Mouse (Mus musculus): ENCODE data around the gene Amer2. TPM values are rescaled to one million over a fixed set of nuclear protein-coding genes. Genes with fewer than 3 reads are reported as not detected.

Gene Amer2
- total and polyA plus RNA-seq, 2 experiments: 0.24 to 0.28 TPM

DNA sequence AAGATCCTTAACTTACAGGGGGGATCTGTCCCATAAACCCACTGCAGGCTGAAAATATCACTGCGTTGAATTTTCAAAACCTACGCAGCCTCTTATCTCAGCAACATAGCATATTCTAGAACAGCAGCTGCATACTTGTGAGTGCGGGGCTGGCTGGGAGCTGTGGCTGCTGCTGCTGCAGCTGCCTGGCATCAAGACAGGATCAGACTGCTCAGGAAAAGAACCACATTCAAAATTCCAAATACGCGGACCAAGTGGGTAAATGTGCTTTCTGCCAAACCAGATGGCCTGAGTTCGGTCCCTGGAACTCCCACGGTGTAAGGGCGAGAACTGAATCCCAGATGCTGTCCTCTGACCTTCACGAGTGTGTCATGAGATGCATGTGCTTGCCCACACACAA lies 34.3 kb downstream of the Amer2 start:
- no peak overlapping the region for H3K27ac ChIP-seq (replicated peaks; ENCODE audit: insufficient read depth, low read depth, low read length)
- no peak overlapping the region for H3K9ac ChIP-seq (ENCODE audit: low read depth, low read length)
- H3K36me3 ChIP-seq (ENCODE audit: control insufficient read depth, insufficient read depth, low read length): no peaks in the 10 kb centered on the region
- TF ChIP-seq POLR2A (IDR thresholded peaks at IDR 0.05; ENCODE audit: extremely low read depth, insufficient read depth, low read length): no peak
- TF ChIP-seq CTCF (IDR thresholded peaks at IDR 0.05; ENCODE audit: low read depth, low read length): no peak
- DNase-seq (ENCODE audit: extremely low read depth, low read depth, low spot score): no peak
- WGBS: 92% methylated on average over 9 of the region's 9 CpGs
- no peaks in the 10 kb centered on the region for H3K79me2 ChIP-seq (ENCODE audit: control insufficient read depth, insufficient read depth, low read length)
- H3K27me3 ChIP-seq (ENCODE audit: control insufficient read depth, insufficient read depth, low read length): no peaks in the 10 kb centered on the region
- 0 out of 2 replicates have a peak, but pooled peaks cover 2% of the 10 kb centered on the region for H3K4me1 ChIP-seq (ENCODE audit: control insufficient read depth, insufficient read depth, low read length)
- no peak overlapping the region for H3K4me3 ChIP-seq (ENCODE audit: insufficient read depth, low read depth, low read length)

DNA sequence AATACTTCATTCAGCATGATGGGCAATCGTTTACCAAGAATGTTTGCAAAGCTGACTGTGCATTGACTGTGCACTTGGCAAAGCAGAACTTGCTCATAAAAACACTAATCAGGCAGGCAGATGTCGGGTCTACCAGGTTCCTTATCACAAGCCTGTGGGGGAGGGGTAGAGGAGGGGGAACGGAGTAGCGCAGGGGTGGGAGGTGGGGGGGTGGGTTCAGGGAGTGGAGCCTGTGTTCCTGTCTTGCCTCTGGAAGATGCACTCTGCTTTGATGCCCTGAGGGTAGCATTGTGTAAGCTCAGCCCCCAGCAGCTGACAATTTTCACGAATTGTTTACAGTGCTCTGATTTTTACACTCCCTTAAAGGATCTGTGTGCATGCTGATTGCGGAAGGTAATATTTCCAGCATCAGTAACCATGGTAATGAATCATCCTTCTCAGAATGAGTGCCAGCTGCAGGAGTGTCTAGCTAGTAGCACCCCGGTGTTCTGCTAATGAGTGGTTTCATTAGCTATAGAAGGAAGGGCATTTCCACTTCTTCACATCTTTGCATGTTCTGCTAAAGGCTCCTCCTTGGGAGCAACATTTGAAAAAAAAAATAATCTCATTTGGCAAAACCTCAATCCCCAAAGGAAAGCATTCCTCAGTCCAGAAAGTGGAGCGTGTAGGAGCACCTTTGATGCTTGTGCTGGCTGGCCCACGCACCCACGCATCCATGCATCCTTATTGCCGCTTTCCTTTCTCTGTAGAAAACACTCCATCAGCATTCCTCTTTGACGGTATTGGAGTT lies 36.8 kb downstream of the Amer2 start:
- H3K4me1 ChIP-seq (ENCODE audit: control insufficient read depth, insufficient read depth, low read length): 0 out of 2 replicates have a peak, but pooled peaks cover 2% of the 10 kb centered on the region
- H3K36me3 ChIP-seq (ENCODE audit: control insufficient read depth, insufficient read depth, low read length): no peaks in the 10 kb centered on the region
- H3K9ac ChIP-seq (ENCODE audit: low read depth, low read length): no peak overlapping the region
- no peak overlapping the region for H3K4me3 ChIP-seq (ENCODE audit: insufficient read depth, low read depth, low read length)
- no peak overlapping the region for H3K27ac ChIP-seq (replicated peaks; ENCODE audit: insufficient read depth, low read depth, low read length)
- DNase-seq (ENCODE audit: extremely low read depth, low read depth, low spot score): peak; percentile 15
- WGBS: 46% methylated on average over 12 of the region's 12 CpGs
- no peaks in the 10 kb centered on the region for H3K27me3 ChIP-seq (ENCODE audit: control insufficient read depth, insufficient read depth, low read length)
- H3K79me2 ChIP-seq (ENCODE audit: control insufficient read depth, insufficient read depth, low read length): no peaks in the 10 kb centered on the region
- TF ChIP-seq POLR2A (IDR thresholded peaks at IDR 0.05; ENCODE audit: extremely low read depth, insufficient read depth, low read length) (no peak), CTCF (IDR thresholded peaks at IDR 0.05; ENCODE audit: low read depth, low read length) (no peak)

DNA sequence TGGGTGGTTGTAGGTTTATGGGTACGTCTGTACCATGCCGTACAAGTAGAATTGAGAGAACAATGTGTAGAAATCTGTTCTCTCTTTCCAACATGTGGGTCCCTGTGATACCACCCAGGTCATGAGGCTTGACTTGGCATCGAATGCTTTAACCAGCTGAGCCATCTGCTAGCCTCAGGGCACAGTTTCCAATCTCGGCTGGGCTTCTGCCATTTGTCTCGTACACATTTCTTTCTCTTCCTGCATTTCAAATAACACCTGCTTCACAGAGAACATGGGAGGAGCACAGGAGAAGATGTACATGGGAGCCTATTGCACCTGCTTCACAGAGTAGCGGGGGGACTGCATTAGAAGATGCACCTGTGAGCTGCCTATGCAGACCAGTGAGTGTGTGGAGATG lies 38.2 kb downstream of the Amer2 start:
- H3K4me3 ChIP-seq (ENCODE audit: insufficient read depth, low read depth, low read length): no peak overlapping the region
- H3K9ac ChIP-seq (ENCODE audit: low read depth, low read length): no peak overlapping the region
- H3K27me3 ChIP-seq (ENCODE audit: control insufficient read depth, insufficient read depth, low read length): no peaks in the 10 kb centered on the region
- no peak overlapping the region for H3K27ac ChIP-seq (replicated peaks; ENCODE audit: insufficient read depth, low read depth, low read length)
- TF ChIP-seq CTCF (IDR thresholded peaks at IDR 0.05; ENCODE audit: low read depth, low read length) (no peak), POLR2A (IDR thresholded peaks at IDR 0.05; ENCODE audit: extremely low read depth, insufficient read depth, low read length) (no peak)
- 92% methylated on average over 6 of the region's 6 CpGs for WGBS
- no peak for DNase-seq (ENCODE audit: extremely low read depth, low read depth, low spot score)
- H3K36me3 ChIP-seq (ENCODE audit: control insufficient read depth, insufficient read depth, low read length): no peaks in the 10 kb centered on the region
- 0 out of 2 replicates have a peak, but pooled peaks cover 2% of the 10 kb centered on the region for H3K4me1 ChIP-seq (ENCODE audit: control insufficient read depth, insufficient read depth, low read length)
- no peaks in the 10 kb centered on the region for H3K79me2 ChIP-seq (ENCODE audit: control insufficient read depth, insufficient read depth, low read length)

DNA sequence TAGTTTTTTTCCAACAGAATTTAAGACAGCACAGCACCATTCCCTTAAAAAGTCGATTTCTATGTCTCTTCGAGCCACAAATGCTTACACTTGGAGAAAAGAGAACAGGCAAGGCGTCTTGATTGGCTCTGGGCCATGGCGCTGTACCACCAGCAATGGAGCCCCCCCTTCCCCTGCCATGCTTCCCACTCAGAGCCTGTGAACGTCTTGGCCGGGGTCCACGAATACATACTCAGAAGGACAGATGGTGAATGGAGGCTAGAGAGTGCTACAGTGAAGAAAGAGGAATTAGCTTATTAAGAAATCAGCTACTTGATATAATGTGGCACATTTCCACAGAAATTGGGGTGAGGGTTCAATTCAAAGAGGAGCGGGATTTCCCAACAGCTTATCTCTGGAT lies 41.6 kb downstream of the Amer2 start:
- 84% methylated on average over 8 of the region's 8 CpGs for WGBS
- H3K27me3 ChIP-seq (ENCODE audit: control insufficient read depth, insufficient read depth, low read length): no peaks in the 10 kb centered on the region
- TF ChIP-seq POLR2A (IDR thresholded peaks at IDR 0.05; ENCODE audit: extremely low read depth, insufficient read depth, low read length) (no peak), CTCF (IDR thresholded peaks at IDR 0.05; ENCODE audit: low read depth, low read length) (no peak)

DNA sequence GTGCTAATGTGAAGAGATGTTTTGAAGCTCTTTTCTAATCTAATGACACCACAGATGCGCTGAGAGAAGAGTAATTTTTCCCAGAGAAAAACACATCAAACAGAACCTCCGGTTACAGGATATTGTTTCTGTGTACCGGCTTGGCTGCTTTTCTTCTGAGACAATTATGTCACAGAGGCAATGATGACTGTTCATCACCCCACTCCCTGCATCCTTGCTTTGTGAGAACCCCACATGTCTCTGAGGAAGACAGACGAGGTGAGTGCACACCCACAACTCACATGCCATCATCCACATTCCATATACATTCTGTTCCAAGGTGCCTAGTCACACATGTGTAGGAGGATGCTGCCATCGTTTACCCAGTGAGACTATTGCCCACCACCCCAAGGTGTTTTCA lies 44.9 kb downstream of the Amer2 start:
- 95% methylated on average over 5 of the region's 5 CpGs for WGBS
- Histone ChIP-seq H3K4me3 (ENCODE audit: insufficient read depth, low read depth, low read length) (no peak overlapping the region), H3K36me3 (ENCODE audit: control insufficient read depth, insufficient read depth, low read length) (no peaks in the 10 kb centered on the region), H3K27ac (replicated peaks; ENCODE audit: insufficient read depth, low read depth, low read length) (no peak overlapping the region), H3K4me1 (ENCODE audit: control insufficient read depth, insufficient read depth, low read length) (no peaks in the 10 kb centered on the region), H3K27me3 (ENCODE audit: control insufficient read depth, insufficient read depth, low read length) (no peaks in the 10 kb centered on the region), H3K9ac (ENCODE audit: low read depth, low read length) (no peak overlapping the region), H3K79me2 (ENCODE audit: control insufficient read depth, insufficient read depth, low read length) (no peaks in the 10 kb centered on the region)
- TF ChIP-seq CTCF (IDR thresholded peaks at IDR 0.05; ENCODE audit: low read depth, low read length) (no peak), POLR2A (IDR thresholded peaks at IDR 0.05; ENCODE audit: extremely low read depth, insufficient read depth, low read length) (no peak)
- no peak for DNase-seq (ENCODE audit: extremely low read depth, low read depth, low spot score)

More for the DNA sequence above, 41.6 kb downstream of the Amer2 start:
- Histone ChIP-seq H3K4me3 (ENCODE audit: insufficient read depth, low read depth, low read length) (no peak overlapping the region), H3K4me1 (ENCODE audit: control insufficient read depth, insufficient read depth, low read length) (no peaks in the 10 kb centered on the region), H3K79me2 (ENCODE audit: control insufficient read depth, insufficient read depth, low read length) (no peaks in the 10 kb centered on the region), H3K27ac (replicated peaks; ENCODE audit: insufficient read depth, low read depth, low read length) (no peak overlapping the region), H3K36me3 (ENCODE audit: control insufficient read depth, insufficient read depth, low read length) (no peaks in the 10 kb centered on the region), H3K9ac (ENCODE audit: low read depth, low read length) (no peak overlapping the region)
- DNase-seq (ENCODE audit: extremely low read depth, low read depth, low spot score): peak; percentile 19

DNA sequence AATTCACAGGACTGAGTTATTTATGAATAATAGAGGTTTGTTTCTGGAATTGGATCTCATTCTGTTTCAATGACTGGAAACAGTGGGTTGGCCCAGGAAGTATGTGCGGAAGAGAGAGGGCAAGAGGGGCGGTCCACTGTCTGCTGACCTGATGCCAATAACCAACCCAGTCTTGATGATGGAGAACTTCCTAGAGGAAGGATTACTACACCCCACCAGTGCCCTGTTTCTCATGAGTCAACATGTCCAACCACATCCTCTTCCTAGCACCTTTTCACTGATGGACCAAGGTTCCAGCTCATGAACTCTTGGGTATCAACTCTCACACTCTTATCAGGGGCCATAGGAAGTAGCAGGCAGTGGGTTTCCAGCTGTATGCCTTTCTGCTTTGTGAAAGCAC lies 49.9 kb downstream of the Amer2 start:
- WGBS: 88% methylated on average over 2 of the region's 2 CpGs
- Histone ChIP-seq H3K27me3 (ENCODE audit: control insufficient read depth, insufficient read depth, low read length) (no peaks in the 10 kb centered on the region), H3K36me3 (ENCODE audit: control insufficient read depth, insufficient read depth, low read length) (no peaks in the 10 kb centered on the region), H3K79me2 (ENCODE audit: control insufficient read depth, insufficient read depth, low read length) (no peaks in the 10 kb centered on the region), H3K4me1 (ENCODE audit: control insufficient read depth, insufficient read depth, low read length) (no peaks in the 10 kb centered on the region), H3K9ac (ENCODE audit: low read depth, low read length) (no peak overlapping the region), H3K4me3 (ENCODE audit: insufficient read depth, low read depth, low read length) (no peak overlapping the region), H3K27ac (replicated peaks; ENCODE audit: insufficient read depth, low read depth, low read length) (no peak overlapping the region)
- no peak for TF ChIP-seq CTCF (IDR thresholded peaks at IDR 0.05; ENCODE audit: low read depth, low read length)
- no peak for TF ChIP-seq POLR2A (IDR thresholded peaks at IDR 0.05; ENCODE audit: extremely low read depth, insufficient read depth, low read length)
- no peak for DNase-seq (ENCODE audit: extremely low read depth, low read depth, low spot score)
